Mouse (Mus musculus) hindbrain, embryonic 13.5 days (tissue): ENCODE results near the gene Pla1a. TPM values are rescaled to one million over a fixed set of nuclear protein-coding genes. Genes with fewer than 3 reads are reported as not detected.

Experiments
- ATAC-seq: fragments of 200-750 bp; cut with Nextera tagmentation; 2 replicates; pipeline ENCODE4 v1.8.0; 2017; ENCODE audit warnings: moderate TSS enrichment; ENCODE audit not compliant: low FRiP score
- H3K27ac ChIP-seq: fragments of 300-500 bp; sonication (generic); 2 replicates; pipeline ENCODE4 v1.5.1; 2015; ENCODE audit warnings: inconsistent platforms, mild to moderate bottlenecking, moderate library complexity
- H3K27me3 ChIP-seq: fragments of 300-500 bp; sonication (generic); 2 replicates; pipeline ENCODE4 v1.6.1; 2015; ENCODE audit warnings: mild to moderate bottlenecking, inconsistent platforms
- H3K36me3 ChIP-seq: fragments of 300-500 bp; sonication (generic); 2 replicates; pipeline ENCODE4 v1.6.1; 2015; ENCODE audit warnings: mild to moderate bottlenecking, inconsistent platforms
- H3K4me1 ChIP-seq: fragments of 300-500 bp; sonication (generic); replicated peaks from 2 replicates; pipeline ENCODE4 v1.6.1; 2015; ENCODE audit warnings: inconsistent platforms
- H3K4me2 ChIP-seq: fragments of 300-500 bp; sonication (generic); 2 replicates; pipeline ENCODE4 v1.6.1; 2015; ENCODE audit warnings: inconsistent platforms, mild to moderate bottlenecking, moderate library complexity
- H3K4me3 ChIP-seq: fragments of 300-500 bp; sonication (generic); 2 replicates; pipeline ENCODE4 v1.5.1; 2015; ENCODE audit warnings: mild to moderate bottlenecking, inconsistent platforms
- H3K9ac ChIP-seq: fragments of 300-500 bp; sonication (generic); 2 replicates; pipeline ENCODE4 v1.6.1; 2015; ENCODE audit warnings: mild to moderate bottlenecking, inconsistent platforms
- H3K9me3 ChIP-seq: fragments of 300-500 bp; sonication (generic); 2 replicates; pipeline ENCODE4 v1.6.1; 2016; ENCODE audit warnings: inconsistent platforms
- WGBS: fragments of 180-500 bp; shearing (Covaris S2); methylation state at CpG from one replicate; pipeline ENCODE4 v1.1.7; 2015; 5-methylcytosine and 5-hydroxymethylcytosine counted together
- polyA plus RNA-seq: library from polyadenylated mRNA; unstranded; fragments of >200 nt; fragmentation: Nextera tagmentation; extraction: Ambion mirVana; gene quantifications from 2 replicates; pipeline ENCODE4 v1.2.1, GENCODE M21; 2015

The Pla1a gene
- polyA plus RNA-seq, 1 experiment from 2014 or later, result 0.30 TPM

GRCm38 (mm10) chr16:38390322-38390721 lies 42.6 kb downstream of the Pla1a start:
- Histone ChIP-seq H3K4me2 (no peak overlapping the region), H3K27ac (no peak overlapping the region), H3K9ac (no peak overlapping the region), H3K36me3 (no peaks in the 10 kb centered on the region), H3K27me3 (no peaks in the 10 kb centered on the region), H3K4me1 (no peaks in the 10 kb centered on the region), H3K4me3 (no peak overlapping the region), H3K9me3 (no peaks in the 10 kb centered on the region)
- no peak for ATAC-seq
- 87% methylated on average over 7 of the region's 7 CpGs for whole genome bisulfite sequencing

GRCm38 (mm10) chr16:38389284-38389893 lies 43.6 kb downstream of the Pla1a start:
- Histone ChIP-seq H3K4me3 (no peak overlapping the region), H3K36me3 (no peaks in the 10 kb centered on the region), H3K27ac (no peak overlapping the region), H3K4me1 (no peaks in the 10 kb centered on the region), H3K27me3 (no peaks in the 10 kb centered on the region), H3K4me2 (no peak overlapping the region), H3K9ac (no peak overlapping the region), H3K9me3 (no peaks in the 10 kb centered on the region)
- 83% methylated on average over 8 of the region's 8 CpGs for WGBS
- ATAC-seq, result no peak

GRCm38 (mm10) chr16:38388757-38389156 lies 44.2 kb downstream of the Pla1a start:
- H3K27me3 ChIP-seq, result no peaks in the 10 kb centered on the region
- H3K4me3 ChIP-seq, result no peak overlapping the region
- WGBS, result 81% methylated on average over 6 of the region's 6 CpGs
- no peak overlapping the region for H3K4me2 ChIP-seq
- no peaks in the 10 kb centered on the region for H3K4me1 ChIP-seq
- no peaks in the 10 kb centered on the region for H3K9me3 ChIP-seq
- ATAC-seq, result no peak
- no peaks in the 10 kb centered on the region for H3K36me3 ChIP-seq
- no peak overlapping the region for H3K27ac ChIP-seq
- H3K9ac ChIP-seq, result no peak overlapping the region

- no peak for ATAC-seq
- no peaks in the 10 kb centered on the region for H3K36me3 ChIP-seq
- H3K4me2 ChIP-seq, result no peak overlapping the region
- H3K9me3 ChIP-seq, result no peaks in the 10 kb centered on the region
- H3K4me3 ChIP-seq, result no peak overlapping the region
- no peaks in the 10 kb centered on the region for H3K27me3 ChIP-seq
- H3K27ac ChIP-seq, result no peak overlapping the region
- no peak overlapping the region for H3K9ac ChIP-seq
- WGBS, result 94% methylated on average over 6 of the region's 6 CpGs
- H3K4me1 ChIP-seq, result no peaks in the 10 kb centered on the region
These were observed 45.6 kb downstream of the Pla1a start for GRCm38 (mm10) chr16:38387389-38387788.

- no peaks in the 10 kb centered on the region for H3K27me3 ChIP-seq
- no peaks in the 10 kb centered on the region for H3K9me3 ChIP-seq
- H3K4me2 ChIP-seq, result no peak overlapping the region
- H3K4me3 ChIP-seq, result no peak overlapping the region
- H3K9ac ChIP-seq, result no peak overlapping the region
- H3K27ac ChIP-seq, result no peak overlapping the region
- H3K4me1 ChIP-seq, result no peaks in the 10 kb centered on the region
- WGBS, result 96% methylated on average over 4 of the region's 4 CpGs
- H3K36me3 ChIP-seq, result no peaks in the 10 kb centered on the region
- ATAC-seq, result no peak
These were observed 47.2 kb downstream of the Pla1a start for GRCm38 (mm10) chr16:38385700-38386099.

- no peaks in the 10 kb centered on the region for H3K9me3 ChIP-seq
- H3K4me3 ChIP-seq, result no peak overlapping the region
- 89% methylated on average over 6 of the region's 6 CpGs for WGBS
- ATAC-seq, result no peak
- H3K9ac ChIP-seq, result no peak overlapping the region
- no peaks in the 10 kb centered on the region for H3K36me3 ChIP-seq
- H3K4me2 ChIP-seq, result no peak overlapping the region
- no peak overlapping the region for H3K27ac ChIP-seq
- H3K4me1 ChIP-seq, result no peaks in the 10 kb centered on the region
- no peaks in the 10 kb centered on the region for H3K27me3 ChIP-seq
These were observed 47.7 kb downstream of the Pla1a start for GRCm38 (mm10) chr16:38385184-38385634.

GRCm38 (mm10) chr16:38383683-38384082 lies 49.3 kb downstream of the Pla1a start:
- Histone ChIP-seq H3K4me1 (no peaks in the 10 kb centered on the region), H3K4me3 (no peak overlapping the region), H3K27ac (no peak overlapping the region), H3K9ac (no peak overlapping the region), H3K36me3 (no peaks in the 10 kb centered on the region), H3K27me3 (no peaks in the 10 kb centered on the region), H3K4me2 (no peak overlapping the region), H3K9me3 (no peaks in the 10 kb centered on the region)
- WGBS, result 78% methylated on average over 2 of the region's 2 CpGs
- no peak for ATAC-seq

- Histone ChIP-seq H3K9me3 (no peaks in the 10 kb centered on the region), H3K36me3 (no peaks in the 10 kb centered on the region), H3K27me3 (no peaks in the 10 kb centered on the region), H3K4me1 (peaks cover 11% of the 10 kb centered on the region; the same call in 1 of the 2 replicates), H3K4me3 (no peak overlapping the region), H3K9ac (no peak overlapping the region), H3K27ac (no peak overlapping the region), H3K4me2 (no peak overlapping the region)
- 88% methylated on average over 3 of the region's 3 CpGs for whole genome bisulfite sequencing
- ATAC-seq, result no peak
These were observed 53.0 kb downstream of the Pla1a start for GRCm38 (mm10) chr16:38379926-38380325.

- H3K4me1 ChIP-seq, result peaks cover 11% of the 10 kb centered on the region; the same call in 1 of the 2 replicates
- WGBS, result 64% methylated on average over 3 of the region's 3 CpGs
- no peak for ATAC-seq
- no peaks in the 10 kb centered on the region for H3K9me3 ChIP-seq
- no peak overlapping the region for H3K4me2 ChIP-seq
- H3K27ac ChIP-seq, result no peak overlapping the region
- H3K36me3 ChIP-seq, result no peaks in the 10 kb centered on the region
- H3K4me3 ChIP-seq, result no peak overlapping the region
- no peak overlapping the region for H3K9ac ChIP-seq
- H3K27me3 ChIP-seq, result no peaks in the 10 kb centered on the region
These were observed 53.5 kb downstream of the Pla1a start for GRCm38 (mm10) chr16:38379493-38379892.

GRCm38 (mm10) chr16:38379088-38379487 lies 53.9 kb downstream of the Pla1a start:
- 64% methylated on average over 6 of the region's 6 CpGs for WGBS
- ATAC-seq, result no peak
- Histone ChIP-seq H3K36me3 (no peaks in the 10 kb centered on the region), H3K9ac (no peak overlapping the region), H3K27me3 (no peaks in the 10 kb centered on the region), H3K4me3 (no peak overlapping the region), H3K9me3 (no peaks in the 10 kb centered on the region), H3K4me1 (peaks cover 11% of the 10 kb centered on the region; the same call in 1 of the 2 replicates), H3K27ac (no peak overlapping the region), H3K4me2 (no peak overlapping the region)

GRCm38 (mm10) chr16:38378591-38378990 lies 54.4 kb downstream of the Pla1a start:
- Histone ChIP-seq H3K27ac (no peak overlapping the region), H3K9me3 (no peaks in the 10 kb centered on the region), H3K9ac (no peak overlapping the region), H3K4me1 (peaks cover 11% of the 10 kb centered on the region; the same call in 1 of the 2 replicates), H3K27me3 (no peaks in the 10 kb centered on the region), H3K36me3 (no peaks in the 10 kb centered on the region), H3K4me3 (no peak overlapping the region), H3K4me2 (no peak overlapping the region)
- 89% methylated on average over 6 of the region's 6 CpGs for WGBS
- ATAC-seq, result no peak

GRCm38 (mm10) chr16:38377546-38377945 lies 55.4 kb downstream of the Pla1a start:
- no peaks in the 10 kb centered on the region for H3K9me3 ChIP-seq
- no peak overlapping the region for H3K4me3 ChIP-seq
- WGBS, result 83% methylated on average over 6 of the region's 6 CpGs

GRCm38 (mm10) chr16:38376841-38377249 lies 56.1 kb downstream of the Pla1a start:
- Histone ChIP-seq H3K4me3 (peak overlapping the region; percentile 11; the same call in 1 of the 2 replicates), H3K36me3 (no peaks in the 10 kb centered on the region), H3K4me2 (peak overlapping the region; percentile 48), H3K9ac (no peak overlapping the region), H3K27ac (peak overlapping the region; percentile 80), H3K9me3 (no peaks in the 10 kb centered on the region), H3K4me1 (peaks cover 11% of the 10 kb centered on the region; the same call in 1 of the 2 replicates), H3K27me3 (no peaks in the 10 kb centered on the region)
- 57% methylated on average over 8 of the region's 8 CpGs for WGBS
- ATAC-seq, result peak; percentile 63

More at GRCm38 (mm10) chr16:38377546-38377945, 55.4 kb downstream of the Pla1a start:
- no peak for ATAC-seq
- no peaks in the 10 kb centered on the region for H3K27me3 ChIP-seq
- H3K36me3 ChIP-seq, result no peaks in the 10 kb centered on the region
- no peak overlapping the region for H3K27ac ChIP-seq
- peaks cover 11% of the 10 kb centered on the region; the same call in 1 of the 2 replicates for H3K4me1 ChIP-seq
- no peak overlapping the region for H3K9ac ChIP-seq
- no peak overlapping the region for H3K4me2 ChIP-seq
